Mouse (Mus musculus): ENCODE measurements around the gene Macrod2. TPM values are rescaled to one million over a fixed set of nuclear protein-coding genes. Genes with fewer than 3 reads are reported as not detected.

Macrod2 gene
- polyA plus RNA-seq, 1 experiment from 2014 or later: 47.6 TPM

GRCm38 (mm10) chr2:141078221-141078620 is 683.1 kb downstream of the Macrod2 start:
- Histone ChIP-seq H3K36me3 (ENCODE audit: control insufficient read depth, insufficient read depth, low read length) (no peaks in the 10 kb centered on the region), H3K9me3 (ENCODE audit: control insufficient read depth, low read length) (no peaks in the 10 kb centered on the region; the same call in 1 of the 2 replicates), H3K27ac (ENCODE audit: low read depth, low read length) (no peak overlapping the region), H3K4me2 (ENCODE audit: low read depth, low read length, severe bottlenecking) (no peak overlapping the region), H3K4me3 (ENCODE audit: low read depth, low read length) (no peak overlapping the region), H3K9ac (ENCODE audit: low read length) (no peak overlapping the region), H3K27me3 (ENCODE audit: control insufficient read depth, insufficient read depth, low read length) (no peaks in the 10 kb centered on the region), H3K4me1 (replicated peaks; ENCODE audit: control insufficient read depth, insufficient read depth, low read length) (no peaks in the 10 kb centered on the region)
- ATAC-seq (replicated peaks; ENCODE audit: low FRiP score) (no peak), DNase-seq (ENCODE audit: low spot score) (no peak)

- WGBS: 88% methylated on average over 3 of the region's 3 CpGs
- DNase-seq (ENCODE audit: low spot score) (no peak), ATAC-seq (replicated peaks; ENCODE audit: low FRiP score) (no peak)
- Histone ChIP-seq H3K9me3 (ENCODE audit: control insufficient read depth, low read length) (no peaks in the 10 kb centered on the region), H3K27me3 (ENCODE audit: control insufficient read depth, insufficient read depth, low read length) (no peaks in the 10 kb centered on the region), H3K4me1 (replicated peaks; ENCODE audit: control insufficient read depth, insufficient read depth, low read length) (no peaks in the 10 kb centered on the region), H3K4me3 (ENCODE audit: low read depth, low read length) (no peak overlapping the region), H3K9ac (ENCODE audit: low read length) (no peak overlapping the region), H3K4me2 (ENCODE audit: low read depth, low read length, severe bottlenecking) (no peak overlapping the region), H3K36me3 (ENCODE audit: control insufficient read depth, insufficient read depth, low read length) (no peaks in the 10 kb centered on the region), H3K27ac (ENCODE audit: low read depth, low read length) (no peak overlapping the region)
These were observed 696.2 kb downstream of the Macrod2 start for GRCm38 (mm10) chr2:141091320-141091719.

- Histone ChIP-seq H3K27ac (ENCODE audit: low read depth, low read length) (no peak overlapping the region), H3K9me3 (ENCODE audit: control insufficient read depth, low read length) (no peaks in the 10 kb centered on the region), H3K4me2 (ENCODE audit: low read depth, low read length, severe bottlenecking) (no peak overlapping the region), H3K4me1 (replicated peaks; ENCODE audit: control insufficient read depth, insufficient read depth, low read length) (no peaks in the 10 kb centered on the region), H3K9ac (ENCODE audit: low read length) (no peak overlapping the region), H3K36me3 (ENCODE audit: control insufficient read depth, insufficient read depth, low read length) (no peaks in the 10 kb centered on the region), H3K4me3 (ENCODE audit: low read depth, low read length) (no peak overlapping the region), H3K27me3 (ENCODE audit: control insufficient read depth, insufficient read depth, low read length) (no peaks in the 10 kb centered on the region)
- 81% methylated on average over 1 of the region's 1 CpGs for WGBS
- no peak for DNase-seq (ENCODE audit: low spot score)
- no peak for ATAC-seq (replicated peaks; ENCODE audit: low FRiP score)
These were observed 722.5 kb downstream of the Macrod2 start for GRCm38 (mm10) chr2:141117579-141117978.

- Histone ChIP-seq H3K9me3 (ENCODE audit: control insufficient read depth, low read length) (no peaks in the 10 kb centered on the region), H3K4me2 (ENCODE audit: low read depth, low read length, severe bottlenecking) (no peak overlapping the region), H3K4me1 (replicated peaks; ENCODE audit: control insufficient read depth, insufficient read depth, low read length) (no peaks in the 10 kb centered on the region), H3K4me3 (ENCODE audit: low read depth, low read length) (no peak overlapping the region), H3K36me3 (ENCODE audit: control insufficient read depth, insufficient read depth, low read length) (no peaks in the 10 kb centered on the region), H3K27ac (ENCODE audit: low read depth, low read length) (no peak overlapping the region), H3K9ac (ENCODE audit: low read length) (no peak overlapping the region), H3K27me3 (ENCODE audit: control insufficient read depth, insufficient read depth, low read length) (no peaks in the 10 kb centered on the region)
- 93% methylated on average over 1 of the region's 1 CpGs for WGBS
- DNase-seq (ENCODE audit: low spot score) (no peak), ATAC-seq (replicated peaks; ENCODE audit: low FRiP score) (no peak)
These were observed 728.8 kb downstream of the Macrod2 start for GRCm38 (mm10) chr2:141123875-141124274.

GRCm38 (mm10) chr2:141125638-141126037 is 730.5 kb downstream of the Macrod2 start:
- ATAC-seq (replicated peaks; ENCODE audit: low FRiP score) (no peak), DNase-seq (ENCODE audit: low spot score) (no peak)
- no peaks in the 10 kb centered on the region for H3K27me3 ChIP-seq (ENCODE audit: control insufficient read depth, insufficient read depth, low read length)
- H3K4me2 ChIP-seq (ENCODE audit: low read depth, low read length, severe bottlenecking): no peak overlapping the region
- H3K4me3 ChIP-seq (ENCODE audit: low read depth, low read length): no peak overlapping the region
- no peaks in the 10 kb centered on the region for H3K36me3 ChIP-seq (ENCODE audit: control insufficient read depth, insufficient read depth, low read length)
- H3K4me1 ChIP-seq (replicated peaks; ENCODE audit: control insufficient read depth, insufficient read depth, low read length): no peaks in the 10 kb centered on the region
- no peaks in the 10 kb centered on the region for H3K9me3 ChIP-seq (ENCODE audit: control insufficient read depth, low read length)
- no peak overlapping the region for H3K27ac ChIP-seq (ENCODE audit: low read depth, low read length)
- no peak overlapping the region for H3K9ac ChIP-seq (ENCODE audit: low read length)

GRCm38 (mm10) chr2:141142266-141142665 is 747.2 kb downstream of the Macrod2 start:
- 68% methylated on average over 2 of the region's 2 CpGs for WGBS
- Histone ChIP-seq H3K27ac (ENCODE audit: low read depth, low read length) (no peak overlapping the region), H3K4me2 (ENCODE audit: low read depth, low read length, severe bottlenecking) (no peak overlapping the region), H3K36me3 (ENCODE audit: control insufficient read depth, insufficient read depth, low read length) (no peaks in the 10 kb centered on the region), H3K4me1 (replicated peaks; ENCODE audit: control insufficient read depth, insufficient read depth, low read length) (no peaks in the 10 kb centered on the region), H3K4me3 (ENCODE audit: low read depth, low read length) (no peak overlapping the region), H3K9me3 (ENCODE audit: control insufficient read depth, low read length) (no peaks in the 10 kb centered on the region), H3K27me3 (ENCODE audit: control insufficient read depth, insufficient read depth, low read length) (no peaks in the 10 kb centered on the region), H3K9ac (ENCODE audit: low read length) (no peak overlapping the region)
- DNase-seq (ENCODE audit: low spot score): no peak
- ATAC-seq (replicated peaks; ENCODE audit: low FRiP score): no peak

- H3K27ac ChIP-seq (ENCODE audit: low read depth, low read length): no peak overlapping the region
These were observed 757.1 kb downstream of the Macrod2 start for GRCm38 (mm10) chr2:141152011-141152772.

GRCm38 (mm10) chr2:141155972-141156371 is 760.9 kb downstream of the Macrod2 start:
- no peak overlapping the region for H3K9ac ChIP-seq (ENCODE audit: low read length)
- no peaks in the 10 kb centered on the region for H3K36me3 ChIP-seq (ENCODE audit: control insufficient read depth, insufficient read depth, low read length)
- H3K27ac ChIP-seq (ENCODE audit: low read depth, low read length): no peak overlapping the region
- H3K4me2 ChIP-seq (ENCODE audit: low read depth, low read length, severe bottlenecking): no peak overlapping the region
- DNase-seq (ENCODE audit: low spot score): no peak
- no peak for ATAC-seq (replicated peaks; ENCODE audit: low FRiP score)
- WGBS: 55% methylated on average over 4 of the region's 4 CpGs
- no peak overlapping the region for H3K4me3 ChIP-seq (ENCODE audit: low read depth, low read length)
- H3K4me1 ChIP-seq (replicated peaks; ENCODE audit: control insufficient read depth, insufficient read depth, low read length): peaks cover 11% of the 10 kb centered on the region
- no peaks in the 10 kb centered on the region for H3K9me3 ChIP-seq (ENCODE audit: control insufficient read depth, low read length)
- H3K27me3 ChIP-seq (ENCODE audit: control insufficient read depth, insufficient read depth, low read length): no peaks in the 10 kb centered on the region

More at GRCm38 (mm10) chr2:141152011-141152772, 757.1 kb downstream of the Macrod2 start:
- Histone ChIP-seq H3K4me2 (ENCODE audit: low read depth, low read length, severe bottlenecking) (no peak overlapping the region), H3K9me3 (ENCODE audit: control insufficient read depth, low read length) (no peaks in the 10 kb centered on the region), H3K36me3 (ENCODE audit: control insufficient read depth, insufficient read depth, low read length) (no peaks in the 10 kb centered on the region), H3K4me1 (replicated peaks; ENCODE audit: control insufficient read depth, insufficient read depth, low read length) (peaks cover 8% of the 10 kb centered on the region), H3K9ac (ENCODE audit: low read length) (no peak overlapping the region), H3K27me3 (ENCODE audit: control insufficient read depth, insufficient read depth, low read length) (no peaks in the 10 kb centered on the region), H3K4me3 (ENCODE audit: low read depth, low read length) (no peak overlapping the region)
- 45% methylated on average over 7 of the region's 7 CpGs for WGBS
- DNase-seq (ENCODE audit: low spot score) (peak; percentile 59), ATAC-seq (replicated peaks; ENCODE audit: low FRiP score) (peak; percentile 92)

- Histone ChIP-seq H3K27ac (ENCODE audit: low read depth, low read length) (no peak overlapping the region; the same call in 1 of the 2 replicates), H3K36me3 (ENCODE audit: control insufficient read depth, insufficient read depth, low read length) (no peaks in the 10 kb centered on the region), H3K4me3 (ENCODE audit: low read depth, low read length) (no peak overlapping the region), H3K9ac (ENCODE audit: low read length) (no peak overlapping the region), H3K27me3 (ENCODE audit: control insufficient read depth, insufficient read depth, low read length) (no peaks in the 10 kb centered on the region), H3K4me2 (ENCODE audit: low read depth, low read length, severe bottlenecking) (no peak overlapping the region), H3K9me3 (ENCODE audit: control insufficient read depth, low read length) (no peaks in the 10 kb centered on the region), H3K4me1 (replicated peaks; ENCODE audit: control insufficient read depth, insufficient read depth, low read length) (peaks cover 7% of the 10 kb centered on the region)
- 22% methylated on average over 7 of the region's 7 CpGs for WGBS
- ATAC-seq (replicated peaks; ENCODE audit: low FRiP score) (peak; percentile 86), DNase-seq (ENCODE audit: low spot score) (no peak)
These were observed 762.0 kb downstream of the Macrod2 start for GRCm38 (mm10) chr2:141156979-141157593.
